ENCODE assay signal across 25 mouse cellular contexts in genomic region chr7:79123465-79123864, GRCm38 (mm10). TPM values are rescaled to one million over a fixed set of nuclear protein-coding genes. Genes with fewer than 3 reads are reported as not detected.
A peak's percentile ranks its signal among the peaks of the same experiment; 100 is the strongest.
DNase-seq lines count a peak whose midpoint lies in the region; ATAC-seq lines count a peak whose summit lies in the region.
"Had no signal": no experiment of that assay in that cellular context is flagged by ENCODE, and none has a peak within 500 bp of the region (broad histone marks: within the 10 kb centered on the region; RNA-seq: fewer than 3 reads in every experiment).

No protein-coding gene starts in this region.

- H3K36me3 ChIP-seq in forebrain, embryonic 15.5 days = no peaks in the 10 kb centered on the region
- no peaks in the 10 kb centered on the region for H3K36me3 ChIP-seq in forebrain, embryonic 12.5 days (replicated peaks)
- no peaks in the 10 kb centered on the region for H3K36me3 ChIP-seq in forebrain, embryonic 16.5 days (ENCODE audit: control insufficient read depth, insufficient read depth)
- no peaks in the 10 kb centered on the region for H3K36me3 ChIP-seq in hindbrain, embryonic 12.5 days
- H3K36me3 ChIP-seq: heart, embryonic 12.5 days; hindbrain, embryonic 15.5 days had no signal

- H3K9ac ChIP-seq in forebrain, embryonic 15.5 days (replicated peaks) = no peak overlapping the region
- H3K9ac ChIP-seq in forebrain, embryonic 12.5 days = no peak overlapping the region
- H3K9ac ChIP-seq in forebrain, embryonic 16.5 days (replicated peaks; ENCODE audit: low read depth, low read length) = no peak overlapping the region
- H3K9ac ChIP-seq in hindbrain, embryonic 12.5 days = no peak overlapping the region
- H3K9ac ChIP-seq: heart, embryonic 12.5 days; hindbrain, embryonic 15.5 days had no signal

- peak; percentile 79 for ATAC-seq in forebrain, embryonic 15.5 days (replicated peaks)
- no peak for ATAC-seq in forebrain, embryonic 12.5 days (ENCODE audit: low FRiP score)
- peak; percentile 78 for ATAC-seq in forebrain, embryonic 16.5 days
- ATAC-seq in hindbrain, embryonic 12.5 days (ENCODE audit: low FRiP score) = no peak
- ATAC-seq: intestine, postnatal 0 days had no signal

- H3K4me3 ChIP-seq in forebrain, embryonic 15.5 days = no peak overlapping the region
- H3K4me3 ChIP-seq in forebrain, embryonic 12.5 days (replicated peaks) = no peak overlapping the region
- no peak overlapping the region for H3K4me3 ChIP-seq in forebrain, embryonic 16.5 days (replicated peaks; ENCODE audit: low read length)
- H3K4me3 ChIP-seq in hindbrain, embryonic 12.5 days = no peak overlapping the region
- H3K4me3 ChIP-seq: erythroblast, embryonic 14.5 days; heart, embryonic 12.5 days; hindbrain, embryonic 15.5 days; myocyte had no signal

- DNase-seq in layer of hippocampus, postnatal 10 days (ENCODE audit: low spot score in 2 of 2) = peak; percentile 65 to 69
- peak; percentile 32 for DNase-seq in right cerebral cortex, postnatal 4 days
- no peak for DNase-seq in MN1 (ENCODE audit: low spot score)
- DNase-seq: adrenal gland, postnatal 10 days; cerebellum, adult 2 months; kidney, postnatal 14 days; left cerebral cortex, postnatal 4 days; lung, adult 18-20 months; lung, postnatal 4 days; retina, postnatal 1 day; thymus, postnatal 36 days had no signal

- WGBS in forebrain, embryonic 15.5 days = 48% methylated on average over 5 of the region's 5 CpGs
- WGBS in forebrain, embryonic 12.5 days = 80% methylated on average over 5 of the region's 5 CpGs
- 30% methylated on average over 5 of the region's 5 CpGs for WGBS in forebrain, embryonic 16.5 days
- WGBS in hindbrain, embryonic 12.5 days = 89% methylated on average over 5 of the region's 5 CpGs

- H3K27me3 ChIP-seq in forebrain, embryonic 15.5 days = no peaks in the 10 kb centered on the region
- H3K27me3 ChIP-seq in forebrain, embryonic 12.5 days = no peaks in the 10 kb centered on the region
- H3K27me3 ChIP-seq in forebrain, embryonic 16.5 days (replicated peaks; ENCODE audit: control insufficient read depth, insufficient read depth, low read length) = no peaks in the 10 kb centered on the region
- no peaks in the 10 kb centered on the region for H3K27me3 ChIP-seq in hindbrain, embryonic 12.5 days
- H3K27me3 ChIP-seq: heart, embryonic 12.5 days; hindbrain, embryonic 15.5 days had no signal

- H3K9me3 ChIP-seq in forebrain, embryonic 15.5 days = no peaks in the 10 kb centered on the region
- H3K9me3 ChIP-seq in forebrain, embryonic 12.5 days = no peaks in the 10 kb centered on the region
- H3K9me3 ChIP-seq in forebrain, embryonic 16.5 days (ENCODE audit: control insufficient read depth, low read length) = no peaks in the 10 kb centered on the region
- H3K9me3 ChIP-seq in hindbrain, embryonic 12.5 days (replicated peaks) = no peaks in the 10 kb centered on the region
- H3K9me3 ChIP-seq: heart, embryonic 12.5 days; hindbrain, embryonic 15.5 days had no signal

- H3K27ac ChIP-seq in forebrain, embryonic 15.5 days (replicated peaks) = no peak overlapping the region
- H3K27ac ChIP-seq in forebrain, embryonic 12.5 days = no peak overlapping the region
- no peak overlapping the region for H3K27ac ChIP-seq in forebrain, embryonic 16.5 days (ENCODE audit: low read length)
- H3K27ac ChIP-seq in hindbrain, embryonic 12.5 days = no peak overlapping the region
- H3K27ac ChIP-seq: hindbrain, embryonic 15.5 days had no signal

- H3K4me2 ChIP-seq in forebrain, embryonic 15.5 days (replicated peaks) = no peak overlapping the region
- no peak overlapping the region for H3K4me2 ChIP-seq in forebrain, embryonic 12.5 days
- H3K4me2 ChIP-seq in forebrain, embryonic 16.5 days (ENCODE audit: low read length) = no peak overlapping the region
- H3K4me2 ChIP-seq in hindbrain, embryonic 12.5 days (replicated peaks) = no peak overlapping the region
- H3K4me2 ChIP-seq: heart, embryonic 12.5 days; hindbrain, embryonic 15.5 days; midbrain, embryonic 11.5 days had no signal

- H3K4me1 ChIP-seq in forebrain, embryonic 15.5 days = no peaks in the 10 kb centered on the region
- no peaks in the 10 kb centered on the region for H3K4me1 ChIP-seq in forebrain, embryonic 12.5 days
- H3K4me1 ChIP-seq in forebrain, embryonic 16.5 days (replicated peaks; ENCODE audit: control insufficient read depth, insufficient read depth, low read length) = peaks cover 2% of the 10 kb centered on the region; the same call in 1 of the 2 replicates
- peaks cover 4% of the 10 kb centered on the region; the same call in 1 of the 2 replicates for H3K4me1 ChIP-seq in hindbrain, embryonic 12.5 days

RNA-seq across cellular contexts. Expression of gene Hapln3, which starts 7.4 kb away (rescaled TPM):
- 2.5 and 3.0 TPM in 2 replicates for polyA plus RNA-seq in forebrain, embryonic 15.5 days (2015; fragmentation: Nextera tagmentation; extraction: Ambion mirVana)
- 1.5 and 1.8 TPM in 2 replicates for polyA plus RNA-seq in forebrain, embryonic 12.5 days (2016; fragmentation: Nextera tagmentation; extraction: Ambion mirVana)
- 1.7 and 3.4 TPM in 2 replicates for polyA plus RNA-seq in forebrain, embryonic 16.5 days (2015; fragmentation: Nextera tagmentation; extraction: Ambion mirVana)
- 10 to 100 TPM in 1 of 2 experiments, 1 to 10 TPM in 1; 9.1 to 11.6 TPM for total RNA-seq in layer of hippocampus, postnatal 10 days (2021)
- polyA plus RNA-seq in hindbrain, embryonic 12.5 days (2016; fragmentation: Nextera tagmentation; extraction: Ambion mirVana) = 0.92 and 1.9 TPM in 2 replicates
- total RNA-seq: CH12.LX; common myeloid progenitor, adult 5-6 weeks; liver, adult 2 months; neutrophil, adult 5-6 weeks had no signal
- polyA plus RNA-seq: erythroblast, embryonic 14.5 days had no signal

RNA-seq across cellular contexts. Expression of gene Mfge8, which starts 25.4 kb away (rescaled TPM):
- 166 and 192 TPM in 2 replicates for polyA plus RNA-seq in forebrain, embryonic 15.5 days (2015; fragmentation: Nextera tagmentation; extraction: Ambion mirVana)
- polyA plus RNA-seq in forebrain, embryonic 12.5 days (2016; fragmentation: Nextera tagmentation; extraction: Ambion mirVana) = 54.4 and 59.7 TPM in 2 replicates
- polyA plus RNA-seq in forebrain, embryonic 16.5 days (2015; fragmentation: Nextera tagmentation; extraction: Ambion mirVana) = 185 and 210 TPM in 2 replicates
- total RNA-seq in layer of hippocampus, postnatal 10 days (2021) = 100 to 1,000 TPM; 184 to 195 TPM
- 72.5 and 73.2 TPM in 2 replicates for polyA plus RNA-seq in hindbrain, embryonic 12.5 days (2016; fragmentation: Nextera tagmentation; extraction: Ambion mirVana)

Comparison
In these comparisons a context has a peak if more than half of its experiments do, and no peak if none do; other contexts are left out.
1. ATAC-seq: peak in forebrain, embryonic 15.5 days (single experiment) and forebrain, embryonic 16.5 days (single experiment); none in forebrain, embryonic 12.5 days (single experiment) and hindbrain, embryonic 12.5 days (single experiment).